Mouse (Mus musculus): ENCODE measurements around the gene Tmem40. TPM values are rescaled to one million over a fixed set of nuclear protein-coding genes. Genes with fewer than 3 reads are reported as not detected.

Tmem40 gene
- not detected for total RNA-seq (2023)

GRCm38 (mm10) chr6:115761995-115762756 lies at the start of gene Tmem40:
TSS of gene Tmem40 (minus strand) at chr6:115762410.

GRCm38 (mm10) chr6:115808488-115809231 lies 46.5 kb upstream of the Tmem40 start, which contains the start of gene Rpl32:
TSS of gene Rpl32 (minus strand) at chr6:115808747.

GRCm38 (mm10) chr6:115774501-115774921 lies 12.3 kb upstream of the Tmem40 start, which contains the start of gene Cand2:
TSS of gene Cand2 (plus strand) at chr6:115774538.

Other genes with a start within 250 kb of the Tmem40 start
- gene Tsen2, start 217.7 kb downstream of the Tmem40 start, total RNA-seq (2023), result 10.0 TPM
- gene Mkrn2os, start 169.8 kb downstream of the Tmem40 start, total RNA-seq (2023), result not detected
- gene Mkrn2, start 160.5 kb downstream of the Tmem40 start, total RNA-seq (2023), result 37.3 TPM
- gene Raf1, start 85.8 kb downstream of the Tmem40 start, total RNA-seq (2023), result 149 TPM
- 5.6 TPM for gene Cand2, start 12.1 kb upstream of the Tmem40 start, total RNA-seq (2023)
- gene Rpl32, start 46.3 kb upstream of the Tmem40 start, total RNA-seq (2023), result 3,642 TPM
- 0.52 TPM for gene Efcab12, start 76.0 kb upstream of the Tmem40 start, total RNA-seq (2023)
- gene Mbd4, start 91.0 kb upstream of the Tmem40 start, total RNA-seq (2023), result 8.5 TPM
- gene Ift122, start 91.1 kb upstream of the Tmem40 start, total RNA-seq (2023), result 2.8 TPM
- not detected for gene Rho, start 169.3 kb upstream of the Tmem40 start, total RNA-seq (2023)
- not detected for gene H1foo, start 182.5 kb upstream of the Tmem40 start, total RNA-seq (2023)
- 13.2 TPM for gene Plxnd1, start 232.6 kb upstream of the Tmem40 start, total RNA-seq (2023)

Measured in CD8-positive naive resting alpha-beta T cell, adult 57 days (primary cell).